Mouse (Mus musculus): ENCODE measurements around the gene Msantd2. TPM values are rescaled to one million over a fixed set of nuclear protein-coding genes. Genes with fewer than 3 reads are reported as not detected.

Gene Msantd2
- polyA plus RNA-seq, 1 experiment from 2014 or later = 8.1 TPM

DNA sequence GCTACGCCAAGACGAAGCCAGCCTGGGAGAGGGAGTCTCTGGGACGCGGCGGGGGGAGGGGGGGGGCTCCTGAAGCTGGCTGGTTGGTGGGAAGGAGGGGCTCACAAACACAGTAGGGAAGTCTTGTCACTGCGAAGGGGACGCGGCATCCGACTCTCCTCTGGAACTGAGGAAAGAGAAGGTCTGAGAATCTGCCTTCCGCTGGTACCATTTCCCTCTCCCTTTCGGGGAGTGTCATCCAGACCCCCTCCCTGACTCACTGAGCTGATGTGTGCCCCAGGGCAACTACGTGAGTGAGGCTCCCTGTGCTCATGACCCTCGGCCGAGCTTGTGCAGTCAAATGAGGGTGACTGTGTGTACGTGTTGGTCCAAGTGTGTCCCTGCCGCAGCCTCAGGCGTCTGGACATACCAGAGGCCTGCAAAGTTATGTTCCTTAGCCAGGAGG is 56.1 kb downstream of the Msantd2 start:
- Histone ChIP-seq H3K4me1 (ENCODE audit: control insufficient read depth, insufficient read depth, low read length) (peaks cover 8% of the 10 kb centered on the region), H3K4me3 (ENCODE audit: low read length) (peak overlapping the region; percentile 50), H3K27me3 (replicated peaks; ENCODE audit: control insufficient read depth, insufficient read depth, low read length) (peaks cover 23% of the 10 kb centered on the region), H3K9ac (ENCODE audit: low read depth, low read length) (peak overlapping the region; percentile 54; the same call in 1 of the 2 replicates), H3K36me3 (ENCODE audit: control insufficient read depth, insufficient read depth, low read length) (no peaks in the 10 kb centered on the region), H3K9me3 (ENCODE audit: control insufficient read depth, low read length) (no peaks in the 10 kb centered on the region), H3K27ac (ENCODE audit: low read length) (no peak overlapping the region), H3K4me2 (ENCODE audit: low read depth, low read length) (peak overlapping the region; percentile 92)
- 20% methylated on average over 17 of the region's 17 CpGs for WGBS
- ATAC-seq = peak; percentile 39

DNA sequence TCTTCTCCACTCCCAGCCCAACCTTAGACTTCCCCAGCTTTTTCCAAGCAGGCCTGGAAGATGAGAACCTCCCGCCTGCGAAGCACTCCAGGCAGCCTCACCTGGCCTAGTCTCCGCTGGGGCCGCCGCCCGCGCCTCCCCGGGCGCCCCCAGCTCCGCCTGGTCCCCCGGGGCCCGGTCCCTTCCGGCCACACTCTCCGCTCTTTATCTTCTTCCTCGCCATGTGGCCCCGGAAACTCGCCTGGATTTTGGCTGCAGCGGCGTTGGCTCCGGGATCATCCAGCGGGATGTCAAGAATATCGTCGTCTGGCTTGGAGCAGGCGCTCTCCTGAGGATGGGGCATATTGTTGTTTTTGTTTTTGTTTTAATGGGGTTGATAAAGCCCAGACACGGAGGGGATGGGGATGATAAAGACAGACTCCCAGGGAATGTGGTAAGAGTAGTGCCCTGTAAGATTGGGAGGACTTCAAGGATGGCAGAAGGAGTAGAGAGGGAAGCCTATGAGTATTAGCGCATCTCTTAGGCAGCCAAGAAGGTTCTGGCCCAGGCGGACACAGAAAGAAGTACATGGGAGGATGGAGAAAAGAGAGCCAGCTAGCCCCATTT is 56.8 kb downstream of the Msantd2 start:
- Histone ChIP-seq H3K9ac (ENCODE audit: low read depth, low read length) (peak overlapping the region; percentile 35; the same call in 1 of the 2 replicates), H3K4me1 (ENCODE audit: control insufficient read depth, insufficient read depth, low read length) (peaks cover 8% of the 10 kb centered on the region), H3K36me3 (ENCODE audit: control insufficient read depth, insufficient read depth, low read length) (no peaks in the 10 kb centered on the region), H3K4me3 (ENCODE audit: low read length) (no peak overlapping the region), H3K4me2 (ENCODE audit: low read depth, low read length) (no peak overlapping the region), H3K27ac (ENCODE audit: low read length) (no peak overlapping the region), H3K27me3 (replicated peaks; ENCODE audit: control insufficient read depth, insufficient read depth, low read length) (peaks cover 30% of the 10 kb centered on the region), H3K9me3 (ENCODE audit: control insufficient read depth, low read length) (no peaks in the 10 kb centered on the region)
- WGBS = 23% methylated on average over 27 of the region's 27 CpGs
- ATAC-seq = no peak

DNA sequence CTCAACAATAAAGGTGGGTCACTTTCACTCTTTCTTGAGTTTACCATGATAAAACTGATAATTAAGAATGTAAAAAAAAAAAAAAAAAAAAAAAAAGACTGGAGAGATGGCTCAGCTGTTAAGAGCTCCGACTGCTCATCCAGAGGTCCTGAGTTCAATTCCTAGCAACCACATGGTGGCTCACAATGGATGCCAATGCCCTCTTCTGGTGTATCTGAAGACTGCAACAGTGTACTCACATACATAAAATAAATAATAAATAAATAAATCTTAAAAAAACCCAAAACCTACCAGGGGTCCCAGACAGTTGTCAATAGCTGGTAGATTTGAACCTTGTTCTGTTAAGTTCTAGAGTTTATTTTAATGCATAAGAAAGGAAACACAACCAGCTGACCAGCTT is 57.8 kb downstream of the Msantd2 start:
- Histone ChIP-seq H3K36me3 (ENCODE audit: control insufficient read depth, insufficient read depth, low read length) (no peaks in the 10 kb centered on the region), H3K9ac (ENCODE audit: low read depth, low read length) (no peak overlapping the region), H3K4me3 (ENCODE audit: low read length) (no peak overlapping the region), H3K4me1 (ENCODE audit: control insufficient read depth, insufficient read depth, low read length) (peaks cover 10% of the 10 kb centered on the region), H3K27ac (ENCODE audit: low read length) (no peak overlapping the region), H3K4me2 (ENCODE audit: low read depth, low read length) (no peak overlapping the region), H3K27me3 (replicated peaks; ENCODE audit: control insufficient read depth, insufficient read depth, low read length) (peaks cover 38% of the 10 kb centered on the region), H3K9me3 (ENCODE audit: control insufficient read depth, low read length) (no peaks in the 10 kb centered on the region)
- 70% methylated on average over 1 of the region's 1 CpGs for WGBS
- no peak for ATAC-seq

DNA sequence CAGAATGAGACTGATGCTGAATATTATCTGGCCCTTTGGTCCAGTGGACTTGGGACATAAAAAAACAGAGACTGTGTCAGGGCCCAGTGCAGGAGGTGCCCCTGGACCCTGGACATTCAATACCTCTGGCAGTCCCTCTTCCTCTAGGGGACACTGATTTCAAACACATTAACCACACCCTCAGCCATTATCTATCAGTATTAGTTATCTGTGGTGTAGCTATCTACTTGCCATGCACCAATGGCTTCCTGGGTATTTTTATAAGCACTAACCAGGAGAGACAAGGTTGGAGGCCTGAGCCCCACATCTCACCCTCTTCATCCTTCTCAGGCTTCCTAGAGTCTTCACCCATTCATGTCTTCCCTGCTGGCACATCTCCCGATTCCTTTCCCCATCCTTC is 61.3 kb downstream of the Msantd2 start:
- 89% methylated on average over 1 of the region's 1 CpGs for WGBS
- Histone ChIP-seq H3K9me3 (ENCODE audit: control insufficient read depth, low read length) (no peaks in the 10 kb centered on the region), H3K9ac (ENCODE audit: low read depth, low read length) (no peak overlapping the region), H3K4me3 (ENCODE audit: low read length) (no peak overlapping the region), H3K27me3 (replicated peaks; ENCODE audit: control insufficient read depth, insufficient read depth, low read length) (peaks cover 48% of the 10 kb centered on the region), H3K27ac (ENCODE audit: low read length) (no peak overlapping the region), H3K4me1 (ENCODE audit: control insufficient read depth, insufficient read depth, low read length) (peaks cover 10% of the 10 kb centered on the region; the same call in 1 of the 2 replicates), H3K36me3 (ENCODE audit: control insufficient read depth, insufficient read depth, low read length) (no peaks in the 10 kb centered on the region), H3K4me2 (ENCODE audit: low read depth, low read length) (no peak overlapping the region)
- ATAC-seq = no peak

DNA sequence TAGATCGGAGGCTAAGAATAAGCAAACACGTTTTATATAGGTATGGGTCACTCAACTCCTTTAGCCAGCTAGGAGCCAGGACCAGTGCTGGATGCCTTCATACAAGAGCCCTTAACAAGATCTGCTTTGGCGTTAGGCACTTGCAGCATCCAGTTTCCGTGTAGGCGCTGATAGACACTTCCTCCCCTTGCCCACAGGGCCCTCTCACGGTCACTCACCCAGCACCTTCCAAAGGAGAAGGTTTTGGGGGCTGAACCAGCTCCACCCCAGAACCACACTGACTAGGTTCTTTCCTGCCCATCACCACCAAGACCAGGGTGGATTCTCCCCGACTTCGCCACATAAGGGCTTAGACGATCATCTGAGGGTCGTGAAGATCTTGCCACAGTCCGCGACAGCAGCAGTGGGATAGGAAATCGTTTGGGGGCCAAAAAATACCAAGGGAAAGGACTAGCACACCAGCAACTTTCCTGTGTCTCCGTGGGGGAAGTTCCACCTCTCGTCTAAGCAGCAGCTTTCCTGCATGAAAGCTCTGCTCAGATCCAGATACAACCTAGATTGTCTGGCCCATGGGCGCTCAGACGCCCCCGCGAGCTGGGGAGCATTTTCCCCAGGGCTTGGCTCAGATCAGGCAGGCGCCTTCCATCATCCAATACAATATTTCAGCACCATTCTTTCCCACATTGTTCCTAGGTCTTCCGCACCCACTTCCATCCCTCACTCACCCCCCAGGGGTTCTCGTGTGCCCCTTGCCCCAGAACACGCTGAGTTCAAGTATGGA is 62.8 kb downstream of the Msantd2 start:
- peak overlapping the region; percentile 83 for H3K4me2 ChIP-seq (ENCODE audit: low read depth, low read length)
- H3K4me3 ChIP-seq (ENCODE audit: low read length) = peak overlapping the region; percentile 48
- no peaks in the 10 kb centered on the region for H3K36me3 ChIP-seq (ENCODE audit: control insufficient read depth, insufficient read depth, low read length)
- ATAC-seq = peak; percentile 41; the same call in 1 of the 2 replicates
- 4% methylated on average over 23 of the region's 23 CpGs for WGBS
- H3K4me1 ChIP-seq (ENCODE audit: control insufficient read depth, insufficient read depth, low read length) = peaks cover 10% of the 10 kb centered on the region; the same call in 1 of the 2 replicates
- H3K27ac ChIP-seq (ENCODE audit: low read length) = no peak overlapping the region
- H3K27me3 ChIP-seq (replicated peaks; ENCODE audit: control insufficient read depth, insufficient read depth, low read length) = peaks cover 42% of the 10 kb centered on the region
- peak overlapping the region; percentile 57 for H3K9ac ChIP-seq (ENCODE audit: low read depth, low read length)
- H3K9me3 ChIP-seq (ENCODE audit: control insufficient read depth, low read length) = no peaks in the 10 kb centered on the region

DNA sequence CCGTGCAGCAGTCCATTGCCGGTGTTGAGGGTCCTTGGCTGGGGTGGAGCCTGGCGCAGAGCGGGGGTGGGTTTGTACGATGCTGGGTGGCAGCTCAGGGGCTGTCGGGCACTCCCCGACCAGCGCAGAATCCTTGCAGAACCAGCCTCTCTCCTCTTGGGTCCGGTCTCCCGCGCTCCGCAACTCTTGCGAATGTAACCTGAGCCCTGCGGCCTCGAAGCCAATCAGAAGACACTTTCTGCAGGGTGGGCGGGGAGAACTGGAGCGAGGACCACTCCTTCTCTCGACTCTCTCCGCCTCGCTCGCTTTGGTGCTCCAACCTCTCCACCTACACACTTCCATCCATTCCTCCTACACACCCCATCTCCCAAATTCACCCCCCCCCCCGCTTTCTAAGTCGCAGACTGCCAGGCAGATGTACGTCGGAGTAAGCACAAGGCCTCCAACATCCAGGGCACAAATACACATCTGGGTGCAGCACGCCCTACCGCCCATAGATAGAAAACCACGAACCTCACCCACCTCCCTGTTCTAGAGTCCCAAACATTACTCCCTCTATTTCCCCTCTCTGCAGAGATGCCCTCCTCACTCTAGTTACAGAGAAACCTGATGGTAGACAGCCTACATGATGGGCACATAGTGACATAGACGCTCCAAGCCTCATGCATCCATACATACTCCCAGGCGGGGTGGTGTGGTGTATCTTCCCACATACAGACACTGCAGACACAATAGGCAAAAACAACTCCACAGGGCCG is 63.6 kb downstream of the Msantd2 start, which contains the start of gene Nrgn:
Gene Nrgn, minus strand, starts transcription at position 369 of the 758 bp plus-strand sequence.
- H3K4me3 ChIP-seq (ENCODE audit: low read length) = peak within 1 kb of the TSS; percentile 48
- H3K4me2 ChIP-seq (ENCODE audit: low read depth, low read length) = peak within 1 kb of the TSS; percentile 83
- 4% methylated on average over 31 of the region's 31 CpGs for WGBS
- H3K9ac ChIP-seq (ENCODE audit: low read depth, low read length) = peak within 1 kb of the TSS; percentile 57
- peak; percentile 98 for ATAC-seq
- H3K27ac ChIP-seq (ENCODE audit: low read length) = no peak within 1 kb of the TSS
- no peaks in the 10 kb centered on the region for H3K36me3 ChIP-seq (ENCODE audit: control insufficient read depth, insufficient read depth, low read length)
- H3K9me3 ChIP-seq (ENCODE audit: control insufficient read depth, low read length) = no peaks in the 10 kb centered on the region
- H3K27me3 ChIP-seq (replicated peaks; ENCODE audit: control insufficient read depth, insufficient read depth, low read length) = peaks cover 37% of the 10 kb centered on the region
- H3K4me1 ChIP-seq (ENCODE audit: control insufficient read depth, insufficient read depth, low read length) = peaks cover 10% of the 10 kb centered on the region; the same call in 1 of the 2 replicates

DNA sequence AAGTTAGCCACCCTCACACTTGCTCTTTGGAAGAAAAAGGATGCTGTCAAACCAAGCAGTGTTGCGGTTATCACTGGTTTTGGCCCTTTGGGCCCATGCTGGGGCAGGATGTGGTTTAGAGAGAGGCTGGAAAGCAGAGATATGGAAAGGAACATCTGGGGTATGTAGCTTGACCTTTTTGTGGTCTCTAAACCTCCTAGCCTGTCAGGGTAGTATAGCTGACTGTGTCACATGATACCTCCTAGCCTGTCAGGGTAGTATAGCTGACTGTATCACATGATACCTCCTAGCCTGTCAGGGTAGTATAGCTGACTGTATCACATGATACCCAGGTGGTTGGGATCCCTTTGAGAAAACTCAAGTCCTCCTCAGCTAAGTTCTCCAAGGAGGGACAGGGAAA is 65.2 kb downstream of the Msantd2 start:
- no peaks in the 10 kb centered on the region for H3K9me3 ChIP-seq (ENCODE audit: control insufficient read depth, low read length)

DNA sequence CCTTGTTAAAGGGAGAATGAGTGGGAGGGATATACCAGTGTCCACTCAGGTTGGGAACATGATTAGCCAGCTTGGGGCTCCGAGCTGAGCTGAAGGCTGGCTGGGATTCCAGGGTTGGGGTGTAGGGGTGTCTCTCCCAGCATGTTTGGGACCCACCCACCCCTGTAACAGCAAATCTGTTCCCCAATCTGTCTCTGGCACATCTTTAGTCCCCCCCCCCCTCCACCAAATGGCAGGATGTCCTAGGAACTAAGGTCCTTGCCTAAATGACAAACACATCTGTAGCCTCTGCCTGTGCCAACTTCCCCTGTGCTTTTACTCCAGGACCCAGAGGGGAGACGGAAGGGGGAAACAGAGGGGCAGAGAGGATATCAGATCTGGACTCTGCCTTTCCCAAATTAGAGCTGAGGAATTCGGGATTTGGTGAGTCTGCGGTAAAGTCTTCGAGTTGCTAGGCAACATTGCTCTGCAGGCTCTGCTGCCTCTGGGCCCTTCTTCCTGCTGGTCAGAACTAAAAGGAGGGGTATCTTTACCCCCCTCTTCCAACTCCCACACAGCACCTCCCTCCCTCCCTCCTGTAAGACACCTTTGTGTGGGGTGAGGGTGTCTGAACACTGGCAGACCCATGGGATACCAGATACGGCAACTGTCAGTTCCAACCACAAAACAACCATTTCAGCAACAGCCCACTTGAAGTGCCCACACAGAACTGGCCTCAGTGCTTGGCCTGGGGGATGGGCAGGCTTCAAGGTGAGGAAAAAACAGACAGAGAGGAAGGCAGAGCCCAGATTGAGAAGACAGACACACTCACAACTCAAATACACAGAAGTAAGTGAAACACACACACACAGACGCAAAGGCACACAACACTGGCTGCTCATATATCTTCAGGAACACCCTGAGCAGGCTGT is 66.0 kb downstream of the Msantd2 start, which contains the start of gene Siae:
Gene Siae, plus strand, starts transcription at position 861 of the 911 bp plus-strand sequence.
- Histone ChIP-seq H3K4me2 (ENCODE audit: low read depth, low read length) (no peak within 1 kb of the TSS), H3K36me3 (ENCODE audit: control insufficient read depth, insufficient read depth, low read length) (no peaks in the 10 kb centered on the region), H3K9ac (ENCODE audit: low read depth, low read length) (no peak within 1 kb of the TSS), H3K4me3 (ENCODE audit: low read length) (no peak within 1 kb of the TSS), H3K4me1 (ENCODE audit: control insufficient read depth, insufficient read depth, low read length) (peaks cover 10% of the 10 kb centered on the region; the same call in 1 of the 2 replicates), H3K9me3 (ENCODE audit: control insufficient read depth, low read length) (no peaks in the 10 kb centered on the region), H3K27me3 (replicated peaks; ENCODE audit: control insufficient read depth, insufficient read depth, low read length) (peaks cover 30% of the 10 kb centered on the region), H3K27ac (ENCODE audit: low read length) (no peak within 1 kb of the TSS)
- ATAC-seq = no peak
- 33% methylated on average over 7 of the region's 7 CpGs for WGBS

More for the DNA sequence above, 65.2 kb downstream of the Msantd2 start:
- 68% methylated on average over 1 of the region's 1 CpGs for WGBS
- ATAC-seq = no peak
- Histone ChIP-seq H3K4me3 (ENCODE audit: low read length) (no peak overlapping the region), H3K4me1 (ENCODE audit: control insufficient read depth, insufficient read depth, low read length) (peaks cover 10% of the 10 kb centered on the region; the same call in 1 of the 2 replicates), H3K27ac (ENCODE audit: low read length) (no peak overlapping the region), H3K4me2 (ENCODE audit: low read depth, low read length) (no peak overlapping the region), H3K27me3 (replicated peaks; ENCODE audit: control insufficient read depth, insufficient read depth, low read length) (peaks cover 35% of the 10 kb centered on the region), H3K36me3 (ENCODE audit: control insufficient read depth, insufficient read depth, low read length) (no peaks in the 10 kb centered on the region), H3K9ac (ENCODE audit: low read depth, low read length) (no peak overlapping the region)
